Mouse (Mus musculus): ENCODE measurements around the gene Ccdc83.

The Ccdc83 gene

GRCm38 (mm10) chr7:90265289-90265970, at the start of gene Ccdc83:
Gene Ccdc83, minus strand, starts transcription at chr7:90265777.
- DNase-seq = peak; percentile 65 to 76

- no peak for DNase-seq
Measured at GRCm38 (mm10) chr7:90313421-90313820, 47.8 kb upstream of the Ccdc83 start.

- peak; percentile 40 to 60 for DNase-seq
Measured at GRCm38 (mm10) chr7:90312151-90312883, 46.7 kb upstream of the Ccdc83 start.

GRCm38 (mm10) chr7:90308003-90308402, 42.4 kb upstream of the Ccdc83 start:
- DNase-seq = no peak

GRCm38 (mm10) chr7:90306968-90307367, 41.4 kb upstream of the Ccdc83 start:
- peak; percentile 49 to 56 for DNase-seq

- DNase-seq = no peak
Measured at GRCm38 (mm10) chr7:90306079-90306478, 40.5 kb upstream of the Ccdc83 start.

- DNase-seq = no peak
Measured at GRCm38 (mm10) chr7:90302647-90303552, 37.3 kb upstream of the Ccdc83 start.

GRCm38 (mm10) chr7:90301942-90302646, 36.5 kb upstream of the Ccdc83 start, which contains the start of gene Sytl2:
Gene Sytl2, plus strand, starts transcription at chr7:90302252.
- DNase-seq = peak; percentile 71 to 83

GRCm38 (mm10) chr7:90291885-90292284, 26.3 kb upstream of the Ccdc83 start:
- no peak for DNase-seq

- no peak for DNase-seq
Measured at GRCm38 (mm10) chr7:90284793-90285192, 19.2 kb upstream of the Ccdc83 start.

GRCm38 (mm10) chr7:90282786-90283185, 17.2 kb upstream of the Ccdc83 start:
- DNase-seq = no peak

- DNase-seq = peak in 1 of 2 experiments; percentile 34
Measured at GRCm38 (mm10) chr7:90281759-90282546, 16.4 kb upstream of the Ccdc83 start.

- DNase-seq = no peak
Measured at GRCm38 (mm10) chr7:90280878-90281277, 15.3 kb upstream of the Ccdc83 start.

- peak; percentile 36 to 52 for DNase-seq
Measured at GRCm38 (mm10) chr7:90280274-90280875, 14.8 kb upstream of the Ccdc83 start.

GRCm38 (mm10) chr7:90279136-90279535, 13.6 kb upstream of the Ccdc83 start:
- no peak for DNase-seq

- peak; percentile 45 to 64 for DNase-seq
Measured at GRCm38 (mm10) chr7:90277769-90278168, 12.2 kb upstream of the Ccdc83 start.

- peak; percentile 32 to 61 for DNase-seq
Measured at GRCm38 (mm10) chr7:90277246-90277645, 11.7 kb upstream of the Ccdc83 start.

GRCm38 (mm10) chr7:90274561-90275100, 9.1 kb upstream of the Ccdc83 start:
- DNase-seq = no peak

- DNase-seq = no peak
Measured at GRCm38 (mm10) chr7:90270141-90270540, 4.6 kb upstream of the Ccdc83 start.

- no peak for DNase-seq
Measured at GRCm38 (mm10) chr7:90261902-90262599, 3.5 kb downstream of the Ccdc83 start.

Measured in lung, adult 18-20 months (tissue).